Mouse (Mus musculus) embryonic stem cell, embryonic (primary cell): ENCODE measurements around the gene Epb41l3.

Experiments used
- CTCF ChIA-PET, 4 experiments: fragments of 300-600 bp in 2 of 4; fragments of 350-600 bp in 2 of 4; sonication (Branson Sonifier 250); formaldehyde crosslinking; loops; one replicate each; lab custom pipeline; 2022; ENCODE audit warnings: inconsistent platforms in 2 of 4; lab: Charles Lee
- POLR2A ChIA-PET, 4 experiments: fragments of 300-600 bp in 2 of 4; fragments of 350-600 bp in 2 of 4; sonication (Branson Sonifier 250); formaldehyde crosslinking; loops; one replicate each; lab custom pipeline; 2022; ENCODE audit warnings: antibody characterized with exemption in 4 of 4, inconsistent platforms in 1 of 4; lab: Charles Lee

The Epb41l3 gene

DNA sequence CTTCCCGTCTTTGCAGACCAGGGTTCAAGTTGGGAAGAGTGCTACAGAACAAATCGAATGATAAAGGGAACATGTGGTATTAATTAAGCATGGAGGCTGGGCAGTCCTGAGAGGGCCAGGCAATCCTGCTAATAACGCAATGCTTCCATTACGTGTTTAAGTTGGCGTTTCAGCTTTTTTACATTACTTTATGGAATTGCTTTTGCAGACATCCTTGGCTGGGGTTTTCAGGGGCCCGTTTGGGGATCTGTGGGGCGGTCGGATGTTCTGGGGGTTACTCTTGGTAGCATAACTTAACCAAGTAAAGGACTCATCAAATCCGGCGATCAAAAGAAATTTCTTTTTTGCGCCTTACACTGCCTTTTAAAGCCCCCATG lies 82.3 kb downstream of the Epb41l3 start:
- ChIA-PET CTCF (interaction anchor here in 1 of 4 experiments (0.6 kb wide), 1 partner anchor 11 kb away, joined by 4 read pairs; no protein-coding TSS in a partner anchor), POLR2A (interaction anchor here in 2 of 4 experiments (0.6 to 0.9 kb wide), 2 partner anchors 17 to 89 kb away, joined by 3 to 5 read pairs; no protein-coding TSS in a partner anchor)

DNA sequence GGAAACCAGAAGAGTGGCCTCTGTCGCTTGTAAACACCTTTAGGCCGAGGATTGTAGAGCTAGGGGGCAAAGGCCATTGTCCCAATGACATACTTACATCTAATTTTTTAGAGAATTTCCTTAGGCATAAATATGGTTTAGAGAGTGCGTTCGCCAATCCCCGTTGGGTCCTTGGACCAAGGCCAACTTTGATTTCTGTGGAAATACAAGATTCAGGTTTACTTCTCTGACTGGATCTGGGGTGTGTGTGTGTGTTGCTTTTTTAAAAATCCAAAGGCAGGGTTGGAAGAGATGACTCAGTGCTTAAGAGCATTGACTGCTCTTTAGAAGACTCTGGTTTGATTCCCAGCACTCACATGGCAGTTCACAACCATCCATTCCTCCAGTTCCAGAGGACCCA lies 83.2 kb downstream of the Epb41l3 start:
- CTCF ChIA-PET: no interaction called here
- POLR2A ChIA-PET: no interaction called here

DNA sequence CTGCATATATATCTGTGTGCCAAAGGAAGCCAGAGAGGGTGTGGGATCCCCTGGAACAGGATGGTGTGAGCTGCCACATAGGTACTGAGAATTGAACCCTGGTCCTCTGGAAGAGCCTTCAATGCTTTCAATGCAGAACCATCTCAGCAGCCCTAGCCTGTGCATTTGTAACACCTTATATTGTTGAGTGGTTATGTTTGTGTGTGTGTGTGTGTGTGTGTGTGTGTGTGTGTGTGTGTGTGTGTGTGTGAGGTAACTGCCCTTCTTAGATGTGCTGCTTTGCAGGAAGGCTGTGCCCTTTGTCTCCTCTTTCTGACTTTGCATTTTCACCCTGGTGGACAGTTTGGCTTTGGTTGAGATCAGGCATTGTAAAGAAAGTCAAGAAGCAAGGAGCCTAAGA lies 87.2 kb downstream of the Epb41l3 start:
- CTCF ChIA-PET: no interaction called here
- POLR2A ChIA-PET: no interaction called here

DNA sequence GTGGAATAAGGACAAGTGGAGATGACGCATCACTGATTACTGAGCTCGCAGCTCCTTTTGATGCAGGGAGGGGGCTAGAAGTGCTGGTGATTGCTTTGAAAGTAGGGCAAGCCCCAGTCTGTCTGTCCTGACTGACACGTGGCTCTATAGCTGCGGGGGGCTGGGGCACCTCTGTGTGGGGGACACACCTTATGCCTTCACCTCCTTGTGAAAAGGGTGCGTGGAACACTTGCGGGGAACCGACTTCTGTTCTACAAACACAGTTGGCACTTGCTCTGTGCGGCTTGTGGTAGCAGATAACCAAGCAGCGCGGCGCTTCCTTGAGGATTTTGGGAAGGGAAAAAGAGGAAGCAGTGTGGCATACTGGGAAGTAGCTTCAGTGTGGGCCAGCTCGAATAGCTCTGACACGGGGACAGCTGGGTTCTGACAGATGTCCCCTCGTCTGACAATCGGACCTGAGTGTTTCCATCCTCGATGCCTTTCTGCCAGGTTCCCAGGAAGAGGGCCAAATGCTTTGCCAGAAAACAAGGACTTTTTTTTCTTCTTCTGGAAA lies 101.5 kb downstream of the Epb41l3 start:
- ChIA-PET POLR2A (interaction anchor here in 2 of 4 experiments (0.6 to 1.0 kb wide), 2 partner anchors 11 to 100 kb away, joined by 3 read pairs; no protein-coding TSS in a partner anchor), CTCF (interaction anchor here in 1 of 4 experiments (0.6 kb wide), 1 partner anchor 73 kb away, joined by 3 read pairs; no protein-coding TSS in a partner anchor)

DNA sequence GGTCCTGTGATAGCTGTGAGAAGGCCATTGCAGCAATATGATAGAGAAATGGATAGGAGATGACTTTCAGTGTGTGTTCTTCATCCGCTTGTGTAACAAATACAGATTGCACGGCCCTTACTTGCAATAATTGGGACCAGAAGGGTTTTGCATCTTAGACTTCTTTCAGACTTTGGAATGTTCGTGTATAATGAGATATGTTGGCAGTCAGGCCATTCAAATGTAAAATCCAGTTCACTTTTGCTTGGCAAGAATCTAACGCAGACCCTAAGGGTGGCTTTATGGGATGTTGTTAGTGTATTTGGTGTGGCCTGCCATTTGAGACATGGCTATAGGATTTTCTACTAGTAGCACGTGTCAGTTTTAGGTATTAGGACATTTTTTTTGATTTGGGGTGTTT lies 102.5 kb downstream of the Epb41l3 start:
- POLR2A ChIA-PET: interaction anchor here in 1 of 4 experiments (1.0 kb wide), 1 partner anchor 99 kb away, joined by 3 read pairs; no protein-coding TSS in a partner anchor
- CTCF ChIA-PET: no interaction called here

DNA sequence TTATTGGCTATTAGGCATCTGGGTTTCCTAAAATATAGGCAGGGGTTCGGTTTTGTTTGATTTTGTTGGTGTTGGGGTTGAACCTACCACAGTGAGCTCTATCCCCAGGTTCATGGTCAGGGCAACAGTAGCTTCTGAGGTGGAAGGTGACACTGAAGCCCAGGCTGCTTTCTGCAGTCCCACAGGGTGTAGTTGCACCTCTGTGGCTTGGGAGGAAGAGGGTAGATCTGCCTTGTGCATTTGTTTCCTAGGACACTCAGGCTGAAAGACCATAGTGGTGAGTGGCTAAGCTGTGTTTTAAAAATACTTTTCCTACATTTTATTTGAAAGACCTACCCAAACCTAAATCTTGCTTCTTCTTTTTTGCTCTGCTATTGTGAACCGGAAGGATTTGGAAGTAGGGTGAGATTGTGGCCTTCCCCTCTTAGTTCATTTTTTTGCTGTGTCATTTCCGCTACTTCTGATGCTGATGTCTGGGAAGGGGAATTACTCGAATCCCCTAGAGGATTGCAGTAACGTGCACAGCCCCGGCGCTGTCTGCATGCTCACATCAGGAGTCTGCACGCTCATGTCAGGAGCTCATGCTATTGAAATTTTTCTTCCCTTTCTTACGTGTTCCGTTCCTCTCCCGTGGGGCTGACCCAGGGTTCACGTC lies 105.5 kb downstream of the Epb41l3 start:
- POLR2A ChIA-PET: interaction anchor here in 2 of 4 experiments (0.6 to 1.6 kb wide), 4 partner anchors 10 to 796 kb away, joined by 4 read pairs; no protein-coding TSS in a partner anchor
- CTCF ChIA-PET: interaction anchor here in 1 of 4 experiments (1.1 kb wide), 1 partner anchor 11 kb away, joined by 3 read pairs; no protein-coding TSS in a partner anchor

DNA sequence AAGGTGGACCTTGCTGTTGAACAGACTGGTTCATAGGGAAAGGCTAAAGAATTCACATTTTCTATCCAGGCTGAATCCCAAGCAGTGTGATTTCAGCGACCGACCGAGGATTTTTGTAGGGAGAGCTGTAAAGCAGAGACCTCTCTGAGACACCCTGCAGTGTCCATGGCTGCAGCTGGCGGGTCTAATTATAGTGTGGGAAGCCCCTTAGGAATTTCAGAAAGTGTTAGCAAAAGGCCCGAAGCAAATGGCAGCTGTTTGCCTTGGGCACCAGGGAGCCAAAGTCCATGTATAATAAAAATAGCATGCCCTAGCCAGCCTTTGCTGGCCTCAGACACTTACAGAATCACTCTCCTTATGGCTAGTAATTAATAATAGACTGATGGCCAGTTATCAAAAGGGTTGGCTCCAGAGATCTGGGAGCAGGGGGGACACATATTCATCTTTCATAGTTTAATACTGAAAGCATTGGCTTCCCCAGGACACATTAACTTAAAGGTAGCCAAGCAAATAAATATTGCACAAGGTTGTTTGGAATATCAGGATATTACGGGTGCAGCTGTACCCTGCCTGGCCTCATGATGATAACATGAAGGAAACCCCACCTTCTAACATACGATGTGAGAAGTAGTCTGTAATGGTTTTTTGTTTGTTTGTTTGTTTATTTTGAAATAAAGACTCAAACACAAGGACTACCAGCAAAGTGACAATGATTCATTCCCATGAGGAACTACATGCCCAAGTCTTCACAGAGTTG lies 106.3 kb downstream of the Epb41l3 start:
- POLR2A ChIA-PET: interaction anchor here in 2 of 4 experiments (0.9 to 1.6 kb wide), 6 partner anchors 9 to 45 kb away, joined by 3 to 7 read pairs (median 4); no protein-coding TSS in a partner anchor
- CTCF ChIA-PET: no interaction called here

DNA sequence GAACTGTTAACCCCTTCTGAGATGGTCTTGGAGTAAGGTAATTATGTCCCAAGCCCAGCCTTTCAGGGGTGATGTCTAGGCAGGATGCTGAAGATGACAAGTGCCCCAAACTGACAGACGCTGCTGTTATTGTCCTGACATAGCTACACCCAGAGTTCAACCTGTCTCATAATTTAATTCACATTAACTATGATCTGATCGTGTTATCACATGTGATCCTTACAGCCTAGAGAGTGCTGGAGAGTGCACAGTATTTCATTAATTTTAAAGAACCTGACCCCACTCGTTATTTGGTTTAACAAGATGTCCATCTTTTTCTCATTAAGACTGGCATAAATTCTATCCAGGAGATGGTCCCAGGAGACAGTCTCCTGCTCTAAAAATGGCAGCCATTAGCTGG lies 112.3 kb downstream of the Epb41l3 start:
- CTCF ChIA-PET: no interaction called here
- POLR2A ChIA-PET: interaction anchor here in 1 of 4 experiments (0.6 kb wide), 1 partner anchor 18 kb away, joined by 3 read pairs; no protein-coding TSS in a partner anchor

DNA sequence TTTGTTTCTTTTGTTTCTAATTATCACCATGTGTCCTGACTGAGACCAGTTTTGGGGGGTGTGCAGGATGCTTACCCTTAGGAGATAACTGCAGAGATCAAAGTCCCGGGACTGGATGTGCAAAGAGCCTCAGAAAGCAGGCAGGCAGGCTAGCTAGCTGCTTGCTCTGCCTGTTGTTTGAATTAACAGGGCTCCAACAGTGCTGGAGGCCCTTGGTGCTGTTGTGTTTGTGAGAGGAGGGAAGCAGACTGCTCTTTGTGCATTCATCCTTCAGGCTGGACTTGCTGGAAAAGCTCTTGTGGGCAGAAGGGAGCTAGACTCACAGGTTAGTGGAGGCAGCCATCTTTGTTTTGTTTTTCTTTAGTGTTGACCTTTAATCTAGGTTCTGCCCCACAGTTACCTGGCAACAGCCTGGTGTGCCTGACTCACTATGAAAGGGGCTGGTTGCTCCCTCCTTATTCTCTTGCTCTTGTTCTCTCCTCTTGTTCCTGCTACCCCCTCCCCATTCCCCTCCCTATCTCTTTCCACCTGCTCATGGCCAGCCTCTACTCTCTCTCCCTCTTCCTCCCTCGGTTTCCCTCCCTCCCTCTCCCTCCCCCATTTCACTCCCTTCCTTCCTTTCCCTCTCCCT lies 117.5 kb downstream of the Epb41l3 start:
- POLR2A ChIA-PET: interaction anchor here in 3 of 4 experiments (0.6 to 1.7 kb wide), 6 partner anchors 11 to 189 kb away, joined by 3 to 7 read pairs (median 4); no protein-coding TSS in a partner anchor

DNA sequence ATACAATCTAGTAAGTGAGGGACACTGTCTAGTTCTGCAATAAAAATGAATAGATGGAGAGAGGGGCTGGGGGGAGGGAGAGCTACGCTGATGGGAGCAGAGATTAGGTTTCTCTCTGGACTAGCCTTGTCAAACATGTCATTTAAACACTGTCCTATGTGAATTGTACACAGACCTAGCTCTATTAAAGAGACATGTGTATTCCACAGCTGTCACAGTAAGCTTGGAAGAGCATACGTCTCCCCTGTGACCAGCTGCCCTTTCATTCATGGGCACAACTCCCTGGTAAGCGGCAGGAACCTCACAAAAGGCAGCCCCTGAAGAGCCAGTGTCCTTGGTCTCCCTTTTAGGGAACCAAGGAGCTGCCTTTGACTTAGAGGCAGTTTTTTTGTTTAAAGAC lies 119.1 kb downstream of the Epb41l3 start:
- ChIA-PET CTCF (no interaction called here), POLR2A (interaction anchor here in 1 of 4 experiments (0.7 kb wide), 2 partner anchors 284 to 1444 kb away, joined by 3 read pairs; no protein-coding TSS in a partner anchor)

More for the DNA sequence above, 117.5 kb downstream of the Epb41l3 start:
- CTCF ChIA-PET: interaction anchor here in 1 of 4 experiments (0.6 kb wide), 1 partner anchor 312 kb away, joined by 3 read pairs; no protein-coding TSS in a partner anchor

DNA sequence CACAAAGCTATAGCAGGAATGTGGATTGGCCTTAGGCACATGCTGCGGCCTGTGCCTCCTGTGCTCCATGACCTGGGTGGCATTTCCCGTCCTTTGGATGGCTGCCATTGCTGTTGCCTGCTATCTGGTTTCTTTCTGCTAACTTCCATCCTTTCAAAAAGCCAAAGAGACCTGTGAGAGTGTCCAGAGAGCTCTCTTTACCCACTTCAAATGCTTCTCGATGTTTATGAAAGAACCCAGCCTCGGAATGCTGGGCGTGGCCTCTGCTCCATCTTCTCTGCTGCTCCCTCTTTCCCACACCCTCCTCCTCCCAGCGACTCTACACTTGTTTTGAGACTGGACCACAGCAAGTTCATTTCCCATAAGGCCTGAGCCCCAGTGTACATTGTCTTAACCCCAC lies 120.3 kb downstream of the Epb41l3 start:
- CTCF ChIA-PET: no interaction called here
- POLR2A ChIA-PET: interaction anchor here in 1 of 4 experiments (1.2 kb wide), 1 partner anchor 14 kb away, joined by 3 read pairs; no protein-coding TSS in a partner anchor

DNA sequence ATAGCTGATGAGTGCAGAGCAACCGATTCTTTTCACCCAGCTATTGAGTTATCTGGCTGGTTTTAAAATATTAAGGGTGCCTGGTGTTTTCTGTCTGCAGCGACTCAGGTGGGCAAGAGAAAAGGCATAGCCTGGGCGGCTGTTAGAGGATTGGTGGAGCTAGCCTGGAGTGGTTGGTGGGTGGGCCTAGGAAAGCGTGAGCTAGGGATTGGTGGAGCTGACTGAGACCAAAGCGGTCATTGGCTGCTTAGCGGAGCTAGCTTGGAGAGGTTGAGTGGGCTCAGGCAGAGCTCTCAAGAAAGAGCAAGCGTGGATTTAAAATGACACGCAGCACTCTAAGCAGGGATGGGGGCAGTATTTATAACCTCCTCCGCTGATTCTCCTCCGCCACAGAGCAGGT lies 121.2 kb downstream of the Epb41l3 start:
- POLR2A ChIA-PET: interaction anchor here in 2 of 4 experiments (0.7 to 1.2 kb wide), 4 partner anchors 13 to 186 kb away, joined by 3 to 5 read pairs (median 3); partner anchors contain the start of gene Zbtb14 (in 1 of the 2)
- CTCF ChIA-PET: interaction anchor here in 1 of 4 experiments (1.2 kb wide), 1 partner anchor 15 kb away, joined by 5 read pairs; no protein-coding TSS in a partner anchor

DNA sequence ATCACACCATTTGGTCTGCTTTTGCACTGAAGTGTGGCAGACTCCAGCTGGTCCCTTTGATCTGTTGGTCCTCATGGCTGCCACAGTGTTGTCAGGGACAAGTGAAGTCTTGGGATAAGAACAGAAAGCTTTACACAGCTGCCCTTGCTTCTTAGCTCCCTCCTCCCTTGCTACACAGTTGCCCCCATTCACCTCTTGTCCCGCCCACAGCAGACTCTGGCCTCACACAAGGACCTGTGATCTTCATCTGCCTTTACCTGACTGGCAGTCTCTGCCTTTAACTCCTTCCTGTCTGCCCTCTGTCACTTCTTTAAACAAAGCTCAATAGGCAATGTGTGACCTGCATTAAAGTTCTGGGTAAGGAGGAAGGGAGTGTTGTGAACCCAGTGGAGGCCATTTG lies 123.3 kb downstream of the Epb41l3 start:
- ChIA-PET POLR2A (no interaction called here), CTCF (no interaction called here)

DNA sequence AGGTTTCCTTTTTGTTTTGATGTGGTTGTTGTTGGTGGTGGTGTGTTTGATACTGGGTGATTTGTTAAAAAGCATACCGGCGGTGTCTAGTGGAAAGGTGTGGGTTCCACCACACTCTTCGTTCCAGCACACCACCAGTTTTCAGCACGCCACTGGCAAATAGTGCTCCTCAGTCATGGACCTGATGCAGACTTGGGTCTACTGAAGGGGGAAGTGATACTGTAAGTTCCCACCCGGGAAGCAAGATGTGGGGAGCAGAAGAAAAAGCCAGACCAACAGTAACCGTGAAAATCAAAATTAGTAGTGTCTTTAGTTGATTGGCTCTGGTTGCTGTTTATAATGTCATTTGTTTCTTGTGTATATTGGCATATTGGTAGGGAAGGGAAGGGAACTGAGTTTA lies 124.3 kb downstream of the Epb41l3 start:
- POLR2A ChIA-PET: no interaction called here
- CTCF ChIA-PET: no interaction called here

DNA sequence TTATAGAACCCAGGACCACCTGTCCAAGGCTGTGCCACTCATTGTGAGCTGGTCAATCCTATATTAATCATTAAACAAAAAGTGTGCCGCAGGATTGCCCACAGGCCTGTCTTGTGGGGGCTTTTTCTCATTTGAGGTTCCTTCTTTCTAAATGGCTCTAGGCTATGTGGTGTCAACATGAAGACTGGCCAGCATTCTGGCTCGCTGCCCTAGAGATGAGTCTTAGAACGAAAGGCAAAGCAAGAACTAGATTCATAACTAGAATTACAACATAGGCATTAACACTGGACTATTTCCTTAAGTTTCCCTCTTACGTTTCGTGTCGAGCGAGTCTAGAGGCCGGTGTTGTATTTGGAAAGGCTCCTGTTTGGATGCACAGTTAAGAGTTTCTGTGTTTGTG lies 125.5 kb downstream of the Epb41l3 start:
- CTCF ChIA-PET: interaction anchor here in 2 of 4 experiments (0.6 kb wide), 2 partner anchors 55 to 1626 kb away, joined by 3 to 5 read pairs; no protein-coding TSS in a partner anchor
- POLR2A ChIA-PET: no interaction called here

DNA sequence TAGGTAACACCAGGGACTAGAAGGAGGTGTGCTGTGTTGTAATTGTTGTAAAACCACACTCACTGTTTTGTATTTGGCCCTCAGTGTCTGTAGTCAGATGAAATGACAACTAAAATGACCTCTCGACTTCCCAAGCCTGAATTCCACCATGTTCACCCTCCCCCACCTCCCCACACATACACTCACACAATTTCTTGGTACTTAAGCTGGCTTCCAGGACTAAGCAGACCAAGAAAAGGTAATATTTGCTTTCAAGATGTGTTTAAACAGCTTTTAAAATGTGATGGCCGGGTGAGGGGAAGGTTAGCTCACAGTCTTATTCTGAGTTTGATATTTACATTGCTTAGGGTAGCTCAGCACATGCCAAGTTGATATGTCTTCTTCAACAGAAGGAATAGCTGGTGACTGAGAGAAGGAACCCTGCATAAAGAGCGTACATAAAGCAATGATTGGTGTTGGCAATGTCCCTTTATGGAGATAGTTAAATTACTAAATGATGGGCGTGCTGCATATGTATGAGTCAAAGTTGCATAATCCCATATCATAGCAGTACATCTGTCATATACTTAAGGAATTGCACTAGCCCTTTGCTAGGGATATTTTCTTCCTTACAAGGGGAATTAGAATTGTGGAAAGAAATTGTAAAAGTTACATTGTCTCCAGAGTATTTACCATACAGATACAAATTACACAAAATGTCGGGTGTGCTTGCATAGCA lies 130.0 kb downstream of the Epb41l3 start:
- ChIA-PET CTCF (no interaction called here), POLR2A (no interaction called here)

DNA sequence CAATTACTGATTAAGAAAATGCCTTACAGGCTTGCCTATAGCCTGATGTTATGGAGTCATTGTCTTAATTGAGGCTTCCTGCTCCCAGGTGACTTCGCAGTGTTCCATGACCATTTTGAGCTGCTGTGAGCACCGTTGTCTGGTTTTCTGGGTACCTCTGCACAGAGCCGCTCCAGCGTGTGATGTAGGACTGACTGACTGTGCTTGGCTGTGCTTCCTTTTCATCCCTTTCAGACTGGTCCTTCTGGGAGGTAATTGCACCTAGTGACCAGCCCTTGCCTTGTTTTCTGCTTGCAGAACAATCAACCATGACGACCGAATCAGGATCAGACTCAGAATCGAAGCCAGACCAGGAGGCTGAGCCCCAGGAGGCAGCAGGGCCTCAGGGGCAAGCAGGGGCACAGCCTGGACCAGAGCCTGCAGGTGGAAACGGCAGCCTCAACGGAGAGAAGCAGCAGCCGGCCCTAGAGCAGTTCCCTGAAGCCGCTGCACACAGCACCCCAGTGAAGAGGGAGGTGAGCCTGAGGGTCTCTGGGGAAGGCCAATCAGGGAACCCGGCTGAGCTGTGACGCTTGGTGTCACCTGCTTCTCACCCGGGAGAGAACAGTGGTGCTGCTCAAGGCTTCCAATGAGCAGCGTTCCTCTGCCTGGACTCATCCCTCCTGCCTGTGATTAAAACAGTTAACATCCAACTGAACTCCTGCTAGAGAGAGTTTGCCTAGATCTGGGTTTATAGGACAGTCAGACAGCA lies 132.3 kb downstream of the Epb41l3 start:
- ChIA-PET POLR2A (interaction anchor here in 1 of 4 experiments (1.0 kb wide), 1 partner anchor 18 kb away, joined by 3 read pairs; no protein-coding TSS in a partner anchor), CTCF (interaction anchor here in 1 of 4 experiments (0.6 kb wide), 1 partner anchor 21 kb away, joined by 3 read pairs; no protein-coding TSS in a partner anchor)
